Mouse (Mus musculus): Measurements from ENCODE around the gene Shisa8. TPM values are rescaled to one million over a fixed set of nuclear protein-coding genes. Genes with fewer than 3 reads are reported as not detected.

Shisa8 gene
- polyA plus RNA-seq, 1 experiment, result 0.13 TPM

GRCm38 (mm10) chr15:82209295-82210050 is 3.1 kb downstream of the Shisa8 start:
- Histone ChIP-seq H3K27me3 (ENCODE audit: control insufficient read depth, insufficient read depth, insufficient read length) (peaks cover 23% of the 10 kb centered on the region), H3K79me2 (ENCODE audit: control insufficient read depth, insufficient read depth) (no peaks in the 10 kb centered on the region), H3K4me2 (ENCODE audit: low read depth) (no peak overlapping the region), H3K36me3 (ENCODE audit: control insufficient read depth, insufficient read depth) (peaks cover 9% of the 10 kb centered on the region), H3K4me3 (no peak overlapping the region), H3ac (ENCODE audit: control insufficient read depth, insufficient read length) (no peak overlapping the region)
- no peak for TF ChIP-seq SRF (IDR thresholded peaks at IDR 0.05; ENCODE audit: control insufficient read depth, insufficient read length, low read depth)
- TF ChIP-seq MYOG (IDR thresholded peaks at IDR 0.05; ENCODE audit: control insufficient read depth in 1 of 3, insufficient read depth in 1 of 3, insufficient read length in 2 of 3, low read depth in 2 of 3), result no peak
- no peak for TF ChIP-seq MYOD1 (IDR thresholded peaks at IDR 0.05; ENCODE audit: control insufficient read depth in 1 of 3, insufficient read length in 2 of 3, low read depth in 2 of 3)
- TF ChIP-seq POLR2A (IDR thresholded peaks at IDR 0.05; ENCODE audit: insufficient read length, low read depth), result no peak
- no peak for TF ChIP-seq USF1 (IDR thresholded peaks at IDR 0.05; ENCODE audit: low read depth)
- no peak for TF ChIP-seq REST (IDR thresholded peaks at IDR 0.05; ENCODE audit: insufficient read depth, insufficient read length)
- no peak for TF ChIP-seq TCF3 (IDR thresholded peaks at IDR 0.05; ENCODE audit: insufficient read length, low read depth)
- no peak for TF ChIP-seq POLR2AphosphoS2 (IDR thresholded peaks at IDR 0.05; ENCODE audit: insufficient read length, low read depth)
- no peak for TF ChIP-seq CEBPB (IDR thresholded peaks at IDR 0.05; ENCODE audit: insufficient read depth, poor library complexity, severe bottlenecking)
- no peak for TF ChIP-seq MAX (IDR thresholded peaks at IDR 0.05; ENCODE audit: low read depth)
- TF ChIP-seq E2F4 (IDR thresholded peaks at IDR 0.05; ENCODE audit: insufficient read depth), result no peak
- TF ChIP-seq TCF12 (IDR thresholded peaks at IDR 0.05; ENCODE audit: insufficient read depth, poor library complexity, severe bottlenecking), result no peak

GRCm38 (mm10) chr15:82208307-82208706 is 4.3 kb downstream of the Shisa8 start:
- peaks cover 23% of the 10 kb centered on the region for H3K27me3 ChIP-seq (ENCODE audit: control insufficient read depth, insufficient read depth, insufficient read length)
- H3K4me2 ChIP-seq (ENCODE audit: low read depth), result no peak overlapping the region
- TF ChIP-seq POLR2A (IDR thresholded peaks at IDR 0.05; ENCODE audit: insufficient read length, low read depth) (peak; percentile 3), MYOG (IDR thresholded peaks at IDR 0.05; ENCODE audit: control insufficient read depth in 1 of 3, insufficient read depth in 1 of 3, insufficient read length in 2 of 3, low read depth in 2 of 3) (no peak), E2F4 (IDR thresholded peaks at IDR 0.05; ENCODE audit: insufficient read depth) (no peak), POLR2AphosphoS2 (IDR thresholded peaks at IDR 0.05; ENCODE audit: insufficient read length, low read depth) (peak; percentile 44), TCF12 (IDR thresholded peaks at IDR 0.05; ENCODE audit: insufficient read depth, poor library complexity, severe bottlenecking) (no peak)
- no peak overlapping the region for H3K4me3 ChIP-seq
- peaks cover 19% of the 10 kb centered on the region for H3K36me3 ChIP-seq (ENCODE audit: control insufficient read depth, insufficient read depth)
- H3ac ChIP-seq (ENCODE audit: control insufficient read depth, insufficient read length), result no peak overlapping the region
- H3K79me2 ChIP-seq (ENCODE audit: control insufficient read depth, insufficient read depth), result no peaks in the 10 kb centered on the region

DNA sequence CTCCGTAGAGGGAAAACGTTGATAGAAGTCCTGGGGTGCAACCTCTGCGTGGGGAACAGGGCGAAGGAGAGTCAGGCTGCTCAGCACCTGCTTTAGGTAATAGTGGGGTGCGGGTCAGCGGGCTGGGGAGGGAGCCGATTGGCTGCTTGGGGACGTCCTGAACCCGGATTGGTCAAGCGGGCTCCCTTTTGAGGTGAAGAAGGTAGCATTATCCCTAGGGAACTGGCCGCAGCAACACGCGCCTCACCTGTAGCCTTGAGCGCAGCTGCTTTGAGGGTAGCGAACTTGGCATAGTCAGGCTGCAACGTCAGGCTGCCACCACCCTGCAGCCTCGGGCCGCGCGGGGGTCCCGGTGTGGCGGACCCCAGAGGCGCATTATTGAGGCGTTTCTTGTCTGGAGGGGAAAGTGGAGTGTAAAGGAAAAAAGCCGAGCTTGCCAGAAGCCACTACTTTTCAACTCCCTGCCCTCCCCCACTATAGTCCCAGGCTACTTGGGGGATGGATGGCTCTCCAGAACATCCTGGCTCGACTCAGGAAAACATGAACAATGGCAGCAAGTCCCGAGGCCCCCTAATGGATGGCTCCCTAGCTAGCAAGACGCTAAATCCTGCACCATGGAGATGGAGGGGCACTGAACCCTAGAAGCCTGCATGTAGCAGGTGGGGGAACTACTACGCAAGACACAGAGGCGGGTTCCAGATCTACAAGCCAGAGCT is 5.0 kb downstream of the Shisa8 start:
- TF ChIP-seq CEBPB (IDR thresholded peaks at IDR 0.05; ENCODE audit: insufficient read depth, poor library complexity, severe bottlenecking), result no peak
- TF ChIP-seq SRF (IDR thresholded peaks at IDR 0.05; ENCODE audit: control insufficient read depth, insufficient read length, low read depth), result no peak
- TF ChIP-seq POLR2AphosphoS2 (IDR thresholded peaks at IDR 0.05; ENCODE audit: insufficient read length, low read depth), result peak; percentile 88
- TF ChIP-seq POLR2A (IDR thresholded peaks at IDR 0.05; ENCODE audit: insufficient read length, low read depth), result peak; percentile 5
- Histone ChIP-seq H3K79me2 (ENCODE audit: control insufficient read depth, insufficient read depth) (no peaks in the 10 kb centered on the region), H3K27me3 (ENCODE audit: control insufficient read depth, insufficient read depth, insufficient read length) (peaks cover 20% of the 10 kb centered on the region), H3K4me3 (no peak overlapping the region), H3K36me3 (ENCODE audit: control insufficient read depth, insufficient read depth) (peaks cover 25% of the 10 kb centered on the region), H3ac (ENCODE audit: control insufficient read depth, insufficient read length) (no peak overlapping the region), H3K4me2 (ENCODE audit: low read depth) (no peak overlapping the region)

DNA sequence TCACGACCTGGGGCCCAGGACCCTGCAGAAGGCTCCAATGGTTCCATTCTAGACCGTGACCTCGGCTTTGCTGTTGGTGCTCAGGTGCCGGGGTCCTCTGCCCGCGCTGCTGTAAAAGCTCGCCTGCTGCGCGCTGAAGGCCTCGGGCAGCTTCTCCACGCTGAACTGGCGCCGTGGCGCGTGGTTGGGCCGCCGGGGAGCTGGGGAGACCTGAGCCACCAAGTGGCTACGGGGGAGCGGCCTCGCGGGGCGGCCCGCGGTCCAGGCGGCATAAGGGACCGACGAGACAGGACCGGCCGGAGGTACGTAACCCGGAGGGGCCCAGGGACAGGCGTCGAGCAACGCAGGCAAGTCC is 5.5 kb downstream of the Shisa8 start:
- Histone ChIP-seq H3K4me3 (no peak overlapping the region), H3ac (ENCODE audit: control insufficient read depth, insufficient read length) (no peak overlapping the region), H3K4me2 (ENCODE audit: low read depth) (no peak overlapping the region), H3K36me3 (ENCODE audit: control insufficient read depth, insufficient read depth) (peaks cover 31% of the 10 kb centered on the region), H3K79me2 (ENCODE audit: control insufficient read depth, insufficient read depth) (no peaks in the 10 kb centered on the region), H3K27me3 (ENCODE audit: control insufficient read depth, insufficient read depth, insufficient read length) (peaks cover 14% of the 10 kb centered on the region)
- no peak for TF ChIP-seq REST (IDR thresholded peaks at IDR 0.05; ENCODE audit: insufficient read depth, insufficient read length)
- no peak for TF ChIP-seq POLR2AphosphoS2 (IDR thresholded peaks at IDR 0.05; ENCODE audit: insufficient read length, low read depth)
- no peak for TF ChIP-seq TCF3 (IDR thresholded peaks at IDR 0.05; ENCODE audit: insufficient read length, low read depth)

GRCm38 (mm10) chr15:82206365-82207104 is 6.1 kb downstream of the Shisa8 start:
- H3K4me3 ChIP-seq, result no peak overlapping the region
- no peak overlapping the region for H3K4me2 ChIP-seq (ENCODE audit: low read depth)
- TF ChIP-seq TCF12 (IDR thresholded peaks at IDR 0.05; ENCODE audit: insufficient read depth, poor library complexity, severe bottlenecking) (no peak), POLR2AphosphoS2 (IDR thresholded peaks at IDR 0.05; ENCODE audit: insufficient read length, low read depth) (peak; percentile 18), USF1 (IDR thresholded peaks at IDR 0.05; ENCODE audit: low read depth) (no peak), MYOG (IDR thresholded peaks at IDR 0.05; ENCODE audit: control insufficient read depth in 1 of 3, insufficient read depth in 1 of 3, insufficient read length in 2 of 3, low read depth in 2 of 3) (no peak), SRF (IDR thresholded peaks at IDR 0.05; ENCODE audit: control insufficient read depth, insufficient read length, low read depth) (no peak)
- H3K36me3 ChIP-seq (ENCODE audit: control insufficient read depth, insufficient read depth), result peaks cover 36% of the 10 kb centered on the region
- H3K79me2 ChIP-seq (ENCODE audit: control insufficient read depth, insufficient read depth), result no peaks in the 10 kb centered on the region
- H3ac ChIP-seq (ENCODE audit: control insufficient read depth, insufficient read length), result no peak overlapping the region
- H3K27me3 ChIP-seq (ENCODE audit: control insufficient read depth, insufficient read depth, insufficient read length), result peaks cover 8% of the 10 kb centered on the region

All from myocyte (in vitro differentiated cells).